Mouse (Mus musculus): ENCODE results near the gene Vps25. TPM values are rescaled to one million over a fixed set of nuclear protein-coding genes. Genes with fewer than 3 reads are reported as not detected.

The Vps25 gene
- polyA plus RNA-seq, 1 experiment from 2014 or later, result 155 TPM

- 1% methylated on average over 56 of the region's 56 CpGs for WGBS
- peak; percentile 94 for ATAC-seq
These were observed 27.3 kb upstream of the Vps25 start, which contains the start of gene Ezh1 for GRCm38 (mm10) chr11:101226065-101226701. TSS of gene Ezh1 (minus strand) at chr11:101226463.

DNA sequence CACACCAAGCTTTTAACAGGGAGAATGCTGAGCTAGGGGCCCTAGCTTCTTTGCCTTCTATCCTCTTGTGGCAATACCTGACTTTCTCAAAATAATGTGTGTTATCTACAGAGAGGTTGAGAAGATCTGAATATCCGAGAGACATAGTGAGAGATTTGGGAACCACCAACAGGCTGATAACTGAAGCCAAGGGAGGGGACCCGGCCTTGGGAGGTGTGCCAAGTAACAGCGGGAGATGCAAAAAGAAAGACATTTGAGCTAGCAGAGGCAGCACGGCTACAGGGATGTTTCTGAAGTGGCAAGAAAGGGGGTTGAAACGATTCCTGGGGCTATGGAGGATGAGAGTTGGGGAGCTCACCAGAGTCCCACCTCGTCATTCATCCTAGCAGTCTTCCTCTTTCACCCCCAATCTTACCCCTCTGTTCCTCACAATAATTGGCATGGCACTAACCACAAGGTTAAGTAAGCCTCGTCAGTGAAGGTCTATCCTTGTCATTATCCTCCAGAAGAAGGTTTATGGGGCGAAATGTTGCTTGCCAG lies 24.1 kb upstream of the Vps25 start:
- Histone ChIP-seq H3K36me3 (ENCODE audit: control insufficient read depth, insufficient read depth, low read length) (no peaks in the 10 kb centered on the region), H3K9me3 (ENCODE audit: control insufficient read depth, low read length) (no peaks in the 10 kb centered on the region), H3K4me3 (ENCODE audit: low read length) (no peak overlapping the region), H3K27me3 (replicated peaks; ENCODE audit: control insufficient read depth, insufficient read depth, low read length) (no peaks in the 10 kb centered on the region), H3K9ac (ENCODE audit: low read depth, low read length) (no peak overlapping the region), H3K4me1 (ENCODE audit: control insufficient read depth, insufficient read depth, low read length) (peaks cover 37% of the 10 kb centered on the region), H3K4me2 (ENCODE audit: low read depth, low read length) (no peak overlapping the region), H3K27ac (ENCODE audit: low read length) (peak overlapping the region; percentile 93)
- 41% methylated on average over 8 of the region's 8 CpGs for WGBS
- no peak for ATAC-seq

More at GRCm38 (mm10) chr11:101226065-101226701, 27.3 kb upstream of the Vps25 start, which contains the start of gene Ezh1:
- H3K27ac ChIP-seq (ENCODE audit: low read length), result peak within 1 kb of the TSS; percentile 62
- H3K27me3 ChIP-seq (replicated peaks; ENCODE audit: control insufficient read depth, insufficient read depth, low read length), result no peaks in the 10 kb centered on the region
- H3K4me2 ChIP-seq (ENCODE audit: low read depth, low read length), result peak within 1 kb of the TSS; percentile 66
- H3K9me3 ChIP-seq (ENCODE audit: control insufficient read depth, low read length), result no peaks in the 10 kb centered on the region
- H3K36me3 ChIP-seq (ENCODE audit: control insufficient read depth, insufficient read depth, low read length), result no peaks in the 10 kb centered on the region
- peak within 1 kb of the TSS; percentile 88 for H3K9ac ChIP-seq (ENCODE audit: low read depth, low read length)
- H3K4me1 ChIP-seq (ENCODE audit: control insufficient read depth, insufficient read depth, low read length), result peaks cover 30% of the 10 kb centered on the region
- peak within 1 kb of the TSS; percentile 76 for H3K4me3 ChIP-seq (ENCODE audit: low read length)

DNA sequence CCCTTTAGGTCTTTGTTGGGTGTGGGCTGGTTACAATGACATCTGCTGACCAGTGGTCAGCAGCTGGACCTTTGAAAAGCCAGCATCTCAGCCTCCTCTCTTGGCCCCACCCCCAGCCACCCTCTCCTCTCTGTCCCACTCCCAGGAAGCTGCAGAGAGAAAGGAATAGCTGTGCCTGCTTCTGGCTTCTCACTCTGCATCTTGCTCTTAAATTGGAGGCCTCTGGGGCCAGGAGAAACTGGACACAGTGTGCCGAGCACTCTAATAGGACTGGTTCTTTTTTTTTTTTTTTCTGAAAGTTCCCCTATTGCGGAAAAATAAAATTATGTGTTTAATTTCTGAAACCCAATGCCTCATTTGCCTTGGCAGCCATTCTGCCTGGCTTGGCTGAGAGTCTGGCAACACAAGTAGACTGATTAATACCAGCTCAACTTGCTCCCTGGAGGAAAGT lies 23.4 kb upstream of the Vps25 start:
- no peak for ATAC-seq
- Histone ChIP-seq H3K9ac (ENCODE audit: low read depth, low read length) (no peak overlapping the region), H3K4me1 (ENCODE audit: control insufficient read depth, insufficient read depth, low read length) (peaks cover 33% of the 10 kb centered on the region), H3K27me3 (replicated peaks; ENCODE audit: control insufficient read depth, insufficient read depth, low read length) (no peaks in the 10 kb centered on the region), H3K4me3 (ENCODE audit: low read length) (no peak overlapping the region), H3K9me3 (ENCODE audit: control insufficient read depth, low read length) (no peaks in the 10 kb centered on the region), H3K4me2 (ENCODE audit: low read depth, low read length) (peak overlapping the region; percentile 51; the same call in 1 of the 2 replicates), H3K36me3 (ENCODE audit: control insufficient read depth, insufficient read depth, low read length) (no peaks in the 10 kb centered on the region), H3K27ac (ENCODE audit: low read length) (peak overlapping the region; percentile 93)
- 47% methylated on average over 2 of the region's 2 CpGs for WGBS

DNA sequence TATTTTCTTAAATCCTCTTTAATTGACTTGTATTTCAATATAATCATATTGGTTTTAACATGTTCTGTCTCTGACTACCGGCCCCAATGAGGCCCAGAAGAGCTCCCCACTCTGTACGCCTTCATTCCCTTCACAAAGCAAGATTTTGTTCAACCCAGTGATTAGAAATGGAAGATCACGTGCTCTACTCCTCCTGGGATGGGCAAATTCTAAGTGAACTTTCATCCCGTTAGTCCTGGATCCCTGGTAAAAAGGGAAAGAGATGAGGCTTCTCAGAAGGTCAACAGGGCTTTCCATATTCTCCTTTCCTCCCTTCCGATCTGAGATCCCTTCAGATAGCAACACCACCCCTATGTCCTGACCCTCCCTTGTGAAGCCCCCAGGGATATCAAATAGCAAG lies 23.0 kb upstream of the Vps25 start:
- Histone ChIP-seq H3K4me3 (ENCODE audit: low read length) (peak overlapping the region; percentile 28), H3K9ac (ENCODE audit: low read depth, low read length) (peak overlapping the region; percentile 53; the same call in 1 of the 2 replicates)

GRCm38 (mm10) chr11:101230991-101231871 lies 22.3 kb upstream of the Vps25 start:
- WGBS, result 8% methylated on average over 18 of the region's 18 CpGs
- peaks cover 29% of the 10 kb centered on the region for H3K4me1 ChIP-seq (ENCODE audit: control insufficient read depth, insufficient read depth, low read length)

More for the DNA sequence above, 23.0 kb upstream of the Vps25 start:
- Histone ChIP-seq H3K4me1 (ENCODE audit: control insufficient read depth, insufficient read depth, low read length) (peaks cover 29% of the 10 kb centered on the region), H3K27ac (ENCODE audit: low read length) (peak overlapping the region; percentile 93), H3K36me3 (ENCODE audit: control insufficient read depth, insufficient read depth, low read length) (no peaks in the 10 kb centered on the region), H3K4me2 (ENCODE audit: low read depth, low read length) (peak overlapping the region; percentile 51), H3K27me3 (replicated peaks; ENCODE audit: control insufficient read depth, insufficient read depth, low read length) (no peaks in the 10 kb centered on the region), H3K9me3 (ENCODE audit: control insufficient read depth, low read length) (no peaks in the 10 kb centered on the region)
- no peak for ATAC-seq
- 28% methylated on average over 5 of the region's 5 CpGs for WGBS

DNA sequence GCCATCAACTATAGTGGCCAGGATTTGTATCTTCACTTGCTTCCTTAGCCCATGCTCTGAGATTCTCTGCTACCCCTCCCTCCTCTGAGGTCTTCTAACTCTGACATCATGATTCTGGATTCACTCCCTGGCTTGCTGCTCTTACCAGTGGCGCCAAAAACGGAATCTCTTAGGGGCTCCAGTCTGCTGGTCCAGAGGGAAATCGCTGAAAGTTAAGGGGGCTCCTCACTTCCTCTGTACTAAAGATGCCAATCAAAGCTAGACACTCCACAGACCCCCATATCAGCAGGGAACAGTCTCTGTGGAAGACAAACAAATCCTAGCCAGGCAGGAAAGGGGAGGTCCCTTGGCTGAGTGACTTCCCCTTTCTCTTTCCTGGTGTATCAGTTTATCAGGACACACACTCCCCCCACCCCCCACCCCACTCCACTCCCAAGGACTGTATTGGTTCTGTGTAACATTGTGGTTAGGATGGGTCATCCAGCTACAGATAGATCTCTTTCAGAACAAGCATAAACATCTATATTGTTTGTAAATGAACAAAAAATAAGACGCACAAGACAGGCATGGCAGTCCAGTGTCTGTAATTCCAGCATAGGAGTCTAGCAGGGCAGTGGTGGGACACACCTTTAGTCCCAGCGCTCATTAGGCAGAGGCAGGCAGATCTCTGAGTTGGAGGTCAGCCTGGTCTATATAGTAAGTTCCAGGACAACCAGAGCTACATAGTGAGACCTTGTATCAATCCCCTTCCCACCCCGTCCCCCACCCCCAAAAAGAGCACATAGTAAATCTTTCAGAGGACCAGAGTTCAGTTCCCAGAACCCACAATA lies 21.3 kb upstream of the Vps25 start:
- Histone ChIP-seq H3K36me3 (ENCODE audit: control insufficient read depth, insufficient read depth, low read length) (no peaks in the 10 kb centered on the region), H3K4me3 (ENCODE audit: low read length) (peak overlapping the region; percentile 28)
- WGBS, result 43% methylated on average over 6 of the region's 6 CpGs

More at GRCm38 (mm10) chr11:101230991-101231871, 22.3 kb upstream of the Vps25 start:
- Histone ChIP-seq H3K27ac (ENCODE audit: low read length) (peak overlapping the region; percentile 93), H3K36me3 (ENCODE audit: control insufficient read depth, insufficient read depth, low read length) (no peaks in the 10 kb centered on the region), H3K9ac (ENCODE audit: low read depth, low read length) (peak overlapping the region; percentile 53), H3K4me3 (ENCODE audit: low read length) (peak overlapping the region; percentile 28), H3K4me2 (ENCODE audit: low read depth, low read length) (peak overlapping the region; percentile 51), H3K9me3 (ENCODE audit: control insufficient read depth, low read length) (no peaks in the 10 kb centered on the region), H3K27me3 (replicated peaks; ENCODE audit: control insufficient read depth, insufficient read depth, low read length) (no peaks in the 10 kb centered on the region)
- ATAC-seq, result peak; percentile 37

GRCm38 (mm10) chr11:101233240-101233639 lies 20.3 kb upstream of the Vps25 start:
- Histone ChIP-seq H3K9ac (ENCODE audit: low read depth, low read length) (no peak overlapping the region), H3K27ac (ENCODE audit: low read length) (no peak overlapping the region), H3K4me3 (ENCODE audit: low read length) (no peak overlapping the region), H3K36me3 (ENCODE audit: control insufficient read depth, insufficient read depth, low read length) (no peaks in the 10 kb centered on the region), H3K9me3 (ENCODE audit: control insufficient read depth, low read length) (no peaks in the 10 kb centered on the region), H3K4me2 (ENCODE audit: low read depth, low read length) (no peak overlapping the region), H3K27me3 (replicated peaks; ENCODE audit: control insufficient read depth, insufficient read depth, low read length) (no peaks in the 10 kb centered on the region), H3K4me1 (ENCODE audit: control insufficient read depth, insufficient read depth, low read length) (peaks cover 34% of the 10 kb centered on the region)
- ATAC-seq, result no peak
- WGBS, result 55% methylated on average over 1 of the region's 1 CpGs

More for the DNA sequence above, 21.3 kb upstream of the Vps25 start:
- H3K4me2 ChIP-seq (ENCODE audit: low read depth, low read length), result peak overlapping the region; percentile 51
- H3K9me3 ChIP-seq (ENCODE audit: control insufficient read depth, low read length), result no peaks in the 10 kb centered on the region
- peak overlapping the region; percentile 53 for H3K9ac ChIP-seq (ENCODE audit: low read depth, low read length)
- ATAC-seq, result peak; percentile 76
- peak overlapping the region; percentile 93 for H3K27ac ChIP-seq (ENCODE audit: low read length)
- no peaks in the 10 kb centered on the region for H3K27me3 ChIP-seq (replicated peaks; ENCODE audit: control insufficient read depth, insufficient read depth, low read length)
- peaks cover 29% of the 10 kb centered on the region for H3K4me1 ChIP-seq (ENCODE audit: control insufficient read depth, insufficient read depth, low read length)

DNA sequence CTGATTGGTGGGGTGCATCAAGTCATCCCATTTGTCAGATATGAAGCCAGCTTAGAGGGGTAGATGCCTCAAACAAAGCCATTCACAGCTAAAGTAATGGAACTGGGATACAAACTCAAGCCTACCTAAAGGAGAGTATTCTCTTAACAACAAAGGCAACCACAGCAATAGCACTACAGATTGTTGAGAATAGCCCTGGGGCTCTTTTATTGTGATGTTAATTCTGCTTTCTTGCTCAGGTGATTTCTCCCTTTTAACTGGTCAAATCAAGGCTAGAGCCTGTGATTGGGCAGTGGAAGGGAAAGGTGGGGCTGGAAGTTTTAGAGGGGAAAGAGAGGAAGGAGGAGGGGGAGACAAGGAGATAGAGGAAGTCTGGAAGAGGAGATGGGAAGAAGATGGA lies 19.4 kb upstream of the Vps25 start:
- Histone ChIP-seq H3K27me3 (replicated peaks; ENCODE audit: control insufficient read depth, insufficient read depth, low read length) (no peaks in the 10 kb centered on the region), H3K4me3 (ENCODE audit: low read length) (no peak overlapping the region), H3K4me2 (ENCODE audit: low read depth, low read length) (no peak overlapping the region), H3K4me1 (ENCODE audit: control insufficient read depth, insufficient read depth, low read length) (peaks cover 37% of the 10 kb centered on the region), H3K36me3 (ENCODE audit: control insufficient read depth, insufficient read depth, low read length) (no peaks in the 10 kb centered on the region), H3K9ac (ENCODE audit: low read depth, low read length) (no peak overlapping the region), H3K27ac (ENCODE audit: low read length) (no peak overlapping the region), H3K9me3 (ENCODE audit: control insufficient read depth, low read length) (no peaks in the 10 kb centered on the region)
- ATAC-seq, result no peak
